Mouse (Mus musculus) myocyte (in vitro differentiated cells): ENCODE measurements around the gene Insig1.

Experiments
- CEBPB ChIP-seq: IDR thresholded peaks from 2 replicates; pipeline ENCODE4 v1.6.1; 2011; ENCODE audit warnings: mild to moderate bottlenecking, moderate library complexity; ENCODE audit not compliant: poor library complexity, insufficient read depth, severe bottlenecking
- E2F4 ChIP-seq: IDR thresholded peaks from one replicate; pipeline ENCODE4 v1.6.1; 2011; ENCODE audit warnings: mild to moderate bottlenecking, control low read depth, moderate library complexity; ENCODE audit not compliant: insufficient read depth
- MAX ChIP-seq: IDR thresholded peaks from one replicate; pipeline ENCODE4 v1.6.1; 2011; ENCODE audit warnings: low read depth, mild to moderate bottlenecking, control low read depth
- MYOD1 ChIP-seq, 3 experiments: IDR thresholded peaks; one replicate each; pipeline ENCODE4 v1.6.1; 2011; ENCODE audit warnings: control low read depth in 2 of 3, low read depth in 2 of 3, mild to moderate bottlenecking in 2 of 3, moderate library complexity in 1 of 3; ENCODE audit not compliant: insufficient read length in 2 of 3, control insufficient read depth in 1 of 3
- MYOG ChIP-seq, 3 experiments: IDR thresholded peaks; one replicate each; pipeline ENCODE4 v1.6.1; 2011; ENCODE audit warnings: control low read depth in 2 of 3, low read depth in 2 of 3, mild to moderate bottlenecking in 2 of 3; ENCODE audit not compliant: insufficient read length in 2 of 3, control insufficient read depth in 1 of 3, insufficient read depth in 1 of 3
- POLR2A ChIP-seq: IDR thresholded peaks from one replicate; pipeline ENCODE4 v1.6.1; 2011; ENCODE audit warnings: low read depth, mild to moderate bottlenecking, control low read depth, moderate library complexity; ENCODE audit not compliant: insufficient read length
- POLR2AphosphoS2 ChIP-seq: IDR thresholded peaks from one replicate; pipeline ENCODE4 v1.6.1; 2011; ENCODE audit warnings: low read depth, control low read depth; ENCODE audit not compliant: insufficient read length
- REST ChIP-seq: IDR thresholded peaks from one replicate; pipeline ENCODE4 v1.6.1; 2011; ENCODE audit warnings: mild to moderate bottlenecking, control low read depth, moderate library complexity; ENCODE audit not compliant: insufficient read depth, insufficient read length
- TCF12 ChIP-seq: IDR thresholded peaks from one replicate; pipeline ENCODE4 v1.6.1; 2011; ENCODE audit warnings: mild to moderate bottlenecking, control low read depth; ENCODE audit not compliant: poor library complexity, insufficient read depth, severe bottlenecking
- TCF3 ChIP-seq: IDR thresholded peaks from one replicate; pipeline ENCODE4 v1.6.1; 2011; ENCODE audit warnings: low read depth, control low read depth; ENCODE audit not compliant: insufficient read length
- USF1 ChIP-seq: IDR thresholded peaks from one replicate; pipeline ENCODE4 v1.6.1; 2011; ENCODE audit warnings: low read depth, mild to moderate bottlenecking, control low read depth, moderate library complexity

GRCm38 (mm10) chr5:28110881-28111280 lies 39.7 kb downstream of the Insig1 start:
- no peak for TF ChIP-seq TCF12
- no peak for TF ChIP-seq POLR2A
- TF ChIP-seq USF1 = no peak
- TF ChIP-seq CEBPB = no peak
- TF ChIP-seq MAX = no peak
- no peak for TF ChIP-seq E2F4
- no peak for TF ChIP-seq POLR2AphosphoS2
- no peak for TF ChIP-seq MYOD1 (IDR thresholded peaks at IDR 0.05; ENCODE audit: control insufficient read depth in 1 of 3, insufficient read length in 2 of 3, low read depth in 2 of 3)
- no peak for TF ChIP-seq REST
- no peak for TF ChIP-seq MYOG (IDR thresholded peaks at IDR 0.05; ENCODE audit: control insufficient read depth in 1 of 3, insufficient read depth in 1 of 3, insufficient read length in 2 of 3, low read depth in 2 of 3)
- TF ChIP-seq TCF3 = no peak
